Mouse (Mus musculus) T-cell, adult 2 months (primary cell): ENCODE measurements around the gene Magix.

ENCODE experiments used
- DNase-seq: peaks from one replicate; pipeline ENCODE4 v3.0.0; 2022; ENCODE audit warnings: low spot score

Gene Magix

DNA sequence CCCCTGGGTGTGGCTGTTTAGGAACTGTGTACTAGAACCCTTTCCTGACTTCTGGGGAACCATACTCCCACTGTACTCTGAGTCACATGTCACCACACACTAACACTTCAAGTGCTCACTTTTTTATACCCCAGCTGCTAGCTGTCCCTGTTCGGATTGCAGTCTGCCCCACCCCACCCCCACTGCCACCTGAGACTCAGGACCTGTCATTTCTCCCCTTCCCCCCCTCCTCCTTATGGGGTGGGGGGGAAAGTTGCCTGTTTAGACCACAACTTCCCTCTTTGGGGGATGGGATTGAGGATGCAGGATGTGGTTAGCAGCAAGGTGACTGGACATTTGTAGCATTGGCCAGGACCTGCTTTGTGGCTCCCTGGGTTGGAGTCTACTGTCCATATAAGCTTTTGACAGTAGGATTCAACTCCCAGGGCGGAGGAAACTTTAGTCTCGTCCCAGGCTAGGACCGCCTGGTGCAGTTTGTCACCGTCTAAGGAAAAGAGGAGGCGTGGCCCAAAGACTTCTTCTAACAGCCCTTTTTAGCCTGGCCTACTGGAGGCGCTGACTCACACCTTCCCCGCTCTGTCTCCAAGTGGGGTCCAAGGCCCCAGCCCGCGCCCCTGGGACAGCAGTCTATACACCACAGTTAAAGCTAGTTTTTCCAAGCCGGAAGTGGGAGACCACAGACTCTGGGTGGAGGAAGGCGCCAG, 7.3 kb downstream of the Magix start:
- no peak for DNase-seq

DNA sequence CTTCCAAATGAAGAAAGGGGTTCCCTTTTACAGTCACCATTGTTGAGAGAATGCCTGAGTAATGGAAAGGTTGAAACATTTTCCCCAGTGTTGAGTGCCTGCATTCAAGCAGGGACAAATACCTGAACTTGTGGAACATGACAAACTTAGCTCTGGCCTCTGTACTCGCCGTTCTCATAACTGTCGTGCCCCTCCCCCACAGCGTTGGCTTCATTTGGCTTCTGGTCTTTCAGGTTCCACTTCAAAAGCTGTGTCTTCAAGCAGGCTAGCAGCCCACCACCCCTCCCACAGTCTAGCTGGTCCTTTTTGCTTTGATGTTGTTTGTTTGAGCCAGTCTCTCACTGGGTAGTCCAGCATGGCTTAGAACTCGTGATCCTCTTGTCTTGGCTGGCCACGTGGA, 8.3 kb downstream of the Magix start:
- no peak for DNase-seq

DNA sequence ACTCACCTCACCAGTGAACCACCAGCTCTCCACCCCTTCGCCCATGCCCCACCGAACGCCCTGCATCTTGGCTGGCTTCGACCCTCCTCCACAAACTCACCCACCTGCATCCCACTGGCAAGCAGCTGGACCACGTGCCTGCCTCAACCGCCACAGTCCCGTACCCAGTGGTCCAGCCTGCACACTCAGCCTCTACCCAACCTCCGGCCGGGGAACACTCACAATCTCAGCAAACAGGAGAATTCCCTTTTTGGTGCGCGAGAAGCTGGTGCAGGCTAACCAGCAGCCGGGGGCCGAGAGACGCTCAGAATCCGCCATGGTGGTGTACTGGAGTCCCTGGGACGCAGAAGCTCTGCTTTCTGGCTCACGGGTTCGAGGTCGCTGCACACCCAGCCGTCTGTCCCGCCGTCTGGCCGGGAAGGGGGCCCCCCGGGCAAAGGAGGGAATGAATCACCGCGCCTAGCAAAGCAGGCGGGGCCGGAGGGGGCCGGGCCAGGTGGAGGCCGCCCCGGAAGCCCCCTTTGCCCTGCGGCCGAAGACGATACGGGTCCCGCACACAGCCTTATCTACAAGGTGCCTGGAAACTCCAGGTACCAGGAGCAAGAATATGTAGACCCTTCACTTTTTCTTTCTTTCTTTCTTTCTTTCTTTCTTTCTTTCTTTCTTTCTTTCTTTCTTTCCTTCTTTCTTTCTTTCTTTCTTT, 10.0 kb downstream of the Magix start, which contains the start of gene Plp2:
Gene Plp2 (minus strand): TSS at position 470 of the 703 bp plus-strand sequence.
- peak; percentile 13 for DNase-seq

DNA sequence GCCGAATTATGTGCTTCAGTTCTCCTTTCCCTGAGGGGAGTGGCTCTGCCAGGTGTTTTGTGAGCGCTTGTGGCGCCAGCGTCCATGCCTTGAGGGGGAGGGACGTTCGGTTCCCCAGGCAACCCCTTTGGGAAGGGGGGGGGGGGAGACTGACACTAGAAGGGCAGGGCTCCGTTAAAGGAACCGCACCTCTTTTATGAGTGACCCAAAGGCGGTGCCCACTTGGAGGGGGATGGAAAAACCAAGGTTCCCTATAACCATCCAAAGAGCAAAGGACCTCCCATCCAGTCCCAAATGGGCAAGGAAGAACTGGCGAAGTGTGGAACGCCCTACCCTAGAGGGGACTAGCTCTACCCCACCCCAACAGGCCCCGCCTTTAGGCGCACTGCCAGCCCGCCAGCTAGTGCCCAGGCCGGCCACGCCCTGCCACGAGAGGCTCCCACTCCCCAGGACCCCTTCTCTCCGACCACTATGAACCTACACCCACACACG, 10.6 kb downstream of the Magix start:
- peak; percentile 22 for DNase-seq

DNA sequence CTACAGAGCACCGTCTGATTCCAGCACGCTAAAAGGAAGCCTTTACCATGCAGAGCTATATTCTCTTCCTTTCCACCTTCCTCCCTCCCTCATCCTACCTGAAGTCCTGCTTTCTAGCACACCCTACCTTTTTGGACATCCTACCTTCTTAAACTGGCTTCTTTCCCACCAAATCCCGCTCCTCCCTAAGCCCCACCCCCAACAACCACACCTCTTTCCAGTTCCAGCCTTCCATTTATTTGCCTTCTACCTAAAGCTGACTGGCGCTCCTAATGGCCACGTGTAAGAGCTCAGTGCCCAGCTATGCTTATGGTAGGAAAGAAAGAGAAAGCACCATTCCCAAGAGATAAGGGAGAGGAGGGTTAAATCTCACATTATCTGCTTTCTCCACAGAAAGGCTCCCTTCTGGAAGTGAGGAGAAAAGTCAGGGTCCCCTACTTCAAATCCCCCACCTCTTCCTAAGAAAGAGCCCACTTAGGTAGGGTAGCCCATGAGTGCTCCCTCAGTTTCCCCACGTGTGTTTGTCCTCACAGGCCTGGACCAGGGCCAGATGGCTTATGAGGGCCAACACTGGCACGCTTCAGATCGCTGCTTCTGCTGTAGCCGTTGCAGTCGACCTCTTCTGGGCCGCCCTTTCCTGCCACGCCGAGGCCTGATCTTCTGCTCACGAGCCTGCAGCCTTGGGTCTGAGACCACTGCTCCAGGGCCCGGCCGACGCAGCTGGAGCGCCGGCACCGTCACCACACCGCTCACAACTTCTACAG, 15.1 kb downstream of the Magix start:
- DNase-seq, result no peak

DNA sequence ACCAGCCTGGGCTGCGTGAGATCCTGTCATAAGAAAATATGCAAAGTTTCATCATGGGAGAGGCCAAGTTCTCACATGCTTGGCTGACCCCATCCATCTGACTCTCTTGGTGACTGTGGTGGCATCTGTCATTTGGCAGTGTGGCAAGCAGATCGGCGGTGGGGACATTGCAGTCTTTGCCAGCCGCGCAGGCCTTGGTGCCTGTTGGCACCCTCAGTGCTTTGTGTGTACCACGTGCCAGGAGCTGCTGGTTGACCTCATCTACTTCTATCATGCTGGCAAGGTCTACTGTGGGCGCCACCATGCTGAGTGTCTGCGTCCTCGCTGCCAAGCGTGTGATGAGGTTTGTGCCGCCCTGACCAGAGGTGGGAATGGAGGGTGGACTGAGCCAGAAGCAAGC, 16.3 kb downstream of the Magix start:
- no peak for DNase-seq

DNA sequence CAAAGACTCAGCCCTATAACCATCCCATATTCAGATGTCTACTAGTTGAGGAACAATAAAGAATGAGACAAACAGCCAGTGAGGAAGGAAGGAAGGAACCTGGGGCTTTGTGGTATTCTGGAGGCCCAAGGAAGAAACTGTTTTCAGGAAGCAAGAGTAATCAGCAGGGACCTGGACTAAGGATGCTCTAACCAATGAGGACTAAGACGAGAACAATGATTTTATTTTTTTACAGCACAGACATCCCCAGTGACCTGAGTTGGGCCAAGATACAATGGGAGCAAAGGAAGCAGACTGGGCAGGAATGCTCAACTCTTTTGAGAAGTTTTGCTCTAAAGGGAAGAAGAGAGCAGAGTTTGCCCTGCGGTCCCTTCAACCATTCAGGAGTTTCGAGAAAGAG, 18.1 kb downstream of the Magix start:
- DNase-seq, result no peak

DNA sequence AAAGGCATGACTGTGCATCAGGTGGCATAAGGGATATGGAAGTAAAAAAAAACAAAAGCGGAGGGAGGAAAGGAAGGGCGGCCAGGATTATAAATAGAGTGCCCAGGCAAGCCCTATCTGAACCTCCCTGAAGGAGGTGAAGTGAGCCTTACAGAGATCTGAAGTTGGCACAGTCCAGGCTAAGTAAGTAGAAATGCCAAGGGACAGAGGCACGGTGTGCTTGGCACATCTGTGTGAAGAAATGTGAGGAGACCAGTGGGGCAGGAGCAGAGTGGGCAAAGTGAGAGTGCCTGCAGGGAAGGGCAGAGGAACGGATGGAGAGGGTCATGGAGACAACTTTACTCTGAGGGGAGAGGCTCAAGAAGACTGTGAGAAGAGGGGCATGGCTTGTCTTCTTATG, 20.0 kb downstream of the Magix start:
- no peak for DNase-seq

DNA sequence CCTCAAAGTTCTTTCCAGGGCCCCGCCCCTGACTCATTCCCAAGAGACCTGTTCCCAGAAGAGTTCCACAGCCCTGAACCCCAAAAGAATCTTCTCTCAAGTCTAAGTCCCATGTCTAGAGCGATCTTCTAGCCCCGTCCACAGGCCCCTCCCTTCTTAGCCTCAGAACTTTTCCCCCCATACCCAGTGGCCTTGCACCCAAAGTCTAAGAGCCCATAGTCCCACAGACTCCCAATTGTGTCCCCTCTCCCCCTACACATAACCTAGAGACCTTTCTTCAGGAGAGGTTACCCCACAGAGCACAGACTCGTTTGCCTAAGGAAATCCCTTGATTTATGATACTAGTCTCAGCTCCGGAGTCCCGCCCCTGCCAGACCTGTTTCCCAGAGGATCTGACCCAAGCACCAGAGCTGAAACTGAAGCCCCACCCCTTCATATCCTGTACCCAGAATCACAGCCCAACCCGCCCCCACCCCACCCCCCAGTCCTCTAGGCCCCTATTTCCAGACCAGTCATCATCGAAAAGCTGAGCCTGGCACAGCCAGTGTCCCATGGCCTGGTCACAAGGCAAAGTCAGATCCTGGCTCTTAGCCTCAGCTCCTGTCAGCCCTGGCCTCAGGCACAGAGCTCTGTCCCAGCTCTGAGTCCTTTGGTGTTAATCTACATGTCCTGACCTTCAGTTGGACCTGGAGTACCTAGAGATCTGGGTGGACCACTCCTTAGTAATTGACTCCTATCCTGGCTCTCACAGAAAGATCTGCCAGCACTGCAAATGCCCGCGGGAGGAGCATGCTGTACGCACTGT, 22.1 kb downstream of the Magix start:
- no peak for DNase-seq

DNA sequence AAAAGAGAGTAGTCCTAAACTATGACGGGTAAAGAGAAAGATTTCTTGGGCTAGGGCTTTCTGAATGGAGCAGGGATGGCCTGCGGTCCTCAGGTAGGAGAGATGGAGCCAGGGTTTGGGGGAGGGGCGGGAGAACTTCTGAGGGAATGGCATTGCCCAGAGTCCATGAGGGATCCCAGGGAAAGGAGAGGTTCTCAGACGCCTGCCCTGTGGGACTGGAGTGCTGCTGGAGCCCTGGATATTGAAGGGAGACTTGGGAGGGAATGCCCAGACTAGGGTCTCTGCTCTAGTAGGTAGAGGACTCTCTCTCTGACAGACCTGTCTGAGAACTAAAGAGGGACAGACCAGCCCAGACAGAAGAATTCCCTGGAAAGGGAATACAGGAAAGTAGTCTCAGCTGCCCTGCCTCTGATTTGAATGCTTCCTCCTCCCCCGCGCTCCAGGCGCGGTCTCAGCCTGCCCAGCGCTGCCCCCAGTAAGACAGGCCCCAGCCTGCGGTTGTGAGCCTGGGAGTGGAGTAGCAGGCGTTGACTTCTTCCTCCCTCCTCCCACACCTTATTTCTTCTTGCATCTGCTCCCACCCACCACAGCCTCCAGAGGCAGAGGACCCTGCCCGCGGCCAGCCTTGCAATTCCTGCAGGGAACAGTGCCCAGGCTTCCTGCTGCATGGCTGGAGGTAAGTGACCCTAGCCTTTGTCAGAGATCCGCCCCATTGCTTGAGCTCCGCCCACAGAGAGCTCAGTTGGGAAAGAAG, 22.8 kb downstream of the Magix start:
- DNase-seq, result no peak

DNA sequence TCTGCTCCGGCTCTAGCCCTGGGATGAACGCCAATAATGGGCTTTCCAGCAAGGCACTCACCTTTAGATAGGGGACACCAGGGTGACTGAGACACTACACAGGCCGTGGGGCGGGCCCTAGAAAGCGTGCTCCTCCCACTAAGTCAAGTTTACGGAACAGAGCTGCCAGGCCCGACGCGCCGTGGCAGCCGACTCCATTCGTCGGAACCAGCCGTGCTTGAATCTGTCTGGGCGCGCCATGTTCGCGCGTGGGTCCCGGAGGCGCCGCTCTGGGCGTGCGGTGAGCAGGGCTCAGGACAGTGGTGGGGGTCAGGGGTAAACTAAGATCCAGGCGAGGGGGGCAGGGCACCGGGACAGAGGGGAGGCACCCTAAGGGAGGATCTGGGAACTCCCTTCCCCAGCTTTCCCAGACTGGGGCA, 23.8 kb downstream of the Magix start, which contains the start of gene Prickle3:
Gene Prickle3 (plus strand): TSS at position 40 of the 419 bp plus-strand sequence.
- peak; percentile 65 for DNase-seq

DNA sequence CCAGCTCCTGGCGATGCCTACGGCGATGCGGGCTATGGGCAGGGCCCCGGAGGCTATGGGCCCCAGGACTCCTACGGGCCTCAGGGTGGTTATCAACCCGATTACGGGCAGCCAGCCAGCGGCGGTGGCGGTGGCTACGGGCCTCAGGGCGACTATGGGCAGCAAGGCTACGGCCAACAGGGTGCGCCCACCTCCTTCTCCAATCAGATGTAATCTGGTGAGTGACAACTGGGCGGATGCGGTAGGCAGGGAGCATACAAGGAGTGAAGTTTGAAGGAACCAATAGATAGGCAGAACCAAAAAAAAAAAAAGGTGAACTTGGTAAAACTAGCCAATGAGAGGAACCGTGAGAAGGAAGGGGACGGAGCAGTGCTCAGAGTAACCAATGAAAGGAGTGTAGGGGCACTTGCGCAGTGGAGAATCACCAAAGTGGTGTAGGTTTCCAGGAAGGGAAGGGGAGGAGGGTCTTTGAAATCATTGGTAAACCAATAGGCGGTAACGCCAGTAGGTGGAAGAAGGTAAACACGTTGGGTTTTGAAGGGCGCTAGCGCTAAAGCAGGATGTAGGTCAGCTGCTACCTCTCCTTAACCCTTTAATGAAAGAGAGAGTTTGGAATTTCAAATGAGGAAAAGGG, 32.3 kb downstream of the Magix start:
- peak; percentile 90 for DNase-seq

DNA sequence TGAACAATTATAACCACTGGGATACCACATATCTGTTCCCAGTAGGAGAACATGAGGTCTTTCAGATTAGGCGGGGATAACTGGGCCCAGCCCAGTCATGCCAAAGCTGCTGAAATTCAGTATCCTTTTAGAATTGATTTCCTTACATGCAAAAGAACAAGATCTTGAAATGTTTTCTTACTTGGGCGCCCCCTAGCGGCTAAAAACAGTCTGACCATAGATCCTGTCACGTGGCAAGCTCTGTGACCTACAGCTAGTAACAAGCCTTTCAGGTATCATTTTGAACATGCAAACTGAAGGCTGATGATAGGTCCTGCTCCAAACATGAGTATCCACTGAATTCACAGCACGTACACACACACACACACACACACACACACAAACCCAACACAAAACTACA, 35.7 kb downstream of the Magix start:
- DNase-seq, result peak; percentile 84

DNA sequence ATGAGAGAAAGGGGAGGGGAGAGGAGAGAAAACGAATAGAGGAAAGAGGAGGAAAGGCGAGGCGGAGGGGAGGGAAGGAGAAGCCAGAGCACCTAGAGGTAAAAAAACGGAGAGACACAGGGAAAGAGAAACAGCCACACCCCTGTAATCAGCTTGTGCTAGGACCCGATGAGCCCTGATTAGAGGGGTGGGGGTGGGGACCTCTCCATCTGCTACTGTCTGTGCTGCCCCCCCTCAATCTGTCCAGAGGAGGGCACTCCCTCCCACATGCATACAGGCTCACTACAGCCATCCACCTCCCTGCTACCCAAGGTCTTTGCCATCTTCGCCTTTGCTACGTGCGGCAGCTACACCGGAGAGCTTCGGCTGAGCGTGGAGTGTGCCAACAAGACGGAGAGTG, 40.3 kb downstream of the Magix start:
- DNase-seq, result no peak

DNA sequence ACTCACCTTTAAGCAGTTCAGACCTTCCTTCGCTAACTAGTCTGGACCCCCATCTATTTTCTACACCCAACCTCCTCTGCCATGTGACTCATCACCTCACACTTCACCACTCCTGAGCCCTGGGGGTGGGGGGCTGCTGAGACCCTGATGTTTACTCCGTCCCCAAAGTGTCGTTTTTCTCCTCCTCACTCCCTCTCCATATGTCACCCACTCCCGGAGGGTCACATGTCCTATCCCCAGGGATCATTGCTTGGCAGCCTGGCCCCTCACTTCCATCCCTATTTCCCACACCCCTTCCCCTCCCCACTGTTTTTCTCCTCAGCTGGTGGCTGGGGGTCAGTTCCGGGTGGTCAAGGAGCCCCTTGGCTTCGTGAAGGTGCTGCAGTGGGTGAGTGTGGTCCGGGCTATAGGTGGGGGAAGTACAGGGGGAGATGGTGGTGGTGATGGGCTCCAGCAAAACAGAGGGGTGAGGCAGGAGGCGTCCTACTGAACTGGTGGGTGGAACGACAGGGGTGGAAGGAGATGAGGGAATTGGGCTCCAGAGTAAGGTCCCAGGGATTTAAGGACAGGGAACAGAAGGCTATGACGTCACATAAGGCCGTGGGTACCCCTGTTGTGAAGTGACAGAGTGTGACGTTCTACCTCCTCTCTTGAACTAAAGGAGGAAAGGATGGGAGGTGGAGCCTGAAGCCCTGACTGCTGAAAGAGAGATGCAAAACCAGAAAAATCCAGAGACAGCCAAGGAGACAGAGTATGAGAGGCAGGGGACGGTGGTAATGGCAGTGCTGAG, 41.3 kb downstream of the Magix start:
- DNase-seq, result no peak

DNA sequence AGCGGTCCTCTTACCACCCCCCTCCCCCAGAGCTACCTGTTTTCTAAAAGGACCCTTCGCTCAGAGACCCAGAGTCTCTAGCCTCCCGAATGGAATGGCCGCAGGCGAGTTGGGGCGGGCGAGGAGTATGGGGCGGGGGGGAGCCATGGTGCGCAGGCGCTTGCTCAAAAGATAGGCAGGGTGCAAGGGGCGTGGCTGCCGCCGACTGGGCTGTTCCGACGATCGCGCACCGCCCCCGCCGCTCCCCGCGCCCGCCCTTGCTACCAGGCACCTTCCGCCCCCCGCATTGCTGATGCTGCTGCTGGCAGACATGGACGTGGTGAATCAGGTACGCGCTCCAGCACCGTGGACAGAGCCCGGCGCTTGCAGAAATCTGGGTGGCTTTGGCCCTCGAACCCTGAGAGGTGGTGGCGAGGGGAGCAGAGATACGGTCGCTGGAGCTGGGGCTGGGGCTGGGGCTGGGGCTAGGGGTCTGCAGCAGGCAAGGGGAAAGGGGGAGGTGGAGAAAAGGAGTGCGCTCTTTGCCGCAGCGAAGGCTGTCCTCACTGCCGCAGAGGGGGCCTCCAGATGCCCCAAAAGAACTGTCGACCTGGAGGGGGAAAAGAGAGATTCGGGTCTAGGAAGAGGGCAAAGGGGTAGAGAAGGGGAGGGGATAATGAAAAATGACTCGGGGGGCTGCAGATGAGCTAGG, 42.5 kb downstream of the Magix start, which contains the start of gene Syp:
Gene Syp (plus strand): TSS at position 71 of the 691 bp plus-strand sequence.
- peak; percentile 72 for DNase-seq

DNA sequence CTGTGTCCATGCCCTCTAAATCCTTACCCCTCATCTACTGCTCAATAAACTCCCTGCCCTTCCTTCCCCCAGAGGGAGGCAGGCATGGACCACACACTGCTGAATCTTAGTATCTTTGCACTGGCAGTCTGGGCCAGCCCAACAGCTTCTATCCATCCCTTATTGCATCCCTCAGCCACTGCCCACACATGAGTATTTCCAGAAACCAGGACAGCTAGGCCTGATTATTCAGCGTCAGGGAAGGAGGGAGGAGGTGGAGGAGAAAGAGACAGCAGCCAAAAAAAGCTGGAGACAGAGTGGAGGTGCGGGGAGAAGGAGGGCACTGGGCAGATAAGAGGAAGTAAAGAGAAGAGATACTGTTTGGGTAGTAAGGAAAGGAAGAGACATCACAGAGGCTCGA, 46.0 kb downstream of the Magix start:
- DNase-seq, result no peak

DNA sequence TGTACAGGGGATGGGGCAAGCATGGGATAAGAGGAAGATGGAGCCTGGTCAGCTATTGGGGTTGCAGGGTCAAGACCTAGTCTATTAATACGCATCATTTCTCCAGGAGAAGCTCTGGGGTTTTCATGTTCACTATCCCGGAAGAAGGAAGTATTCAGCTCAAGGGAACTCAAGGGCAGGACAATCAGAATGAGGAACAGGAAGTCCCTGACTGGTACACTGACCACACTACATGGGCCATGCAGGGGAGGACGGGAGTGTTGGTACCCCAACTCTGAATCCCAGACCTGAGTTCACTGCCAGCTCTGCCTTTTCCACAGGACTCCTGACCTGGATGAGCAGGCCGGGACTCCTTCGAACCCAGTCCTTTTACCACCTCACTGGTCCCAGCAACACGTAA, 48.5 kb downstream of the Magix start:
- no peak for DNase-seq
